Mouse (Mus musculus): ENCODE measurements around the gene Prpf39. TPM values are rescaled to one million over a fixed set of nuclear protein-coding genes. Genes with fewer than 3 reads are reported as not detected.

The Prpf39 gene
- 117 TPM for polyA plus RNA-seq (2014; fragmentation: Illumina TruSeq; extraction: RNeasy Lipid Tissue Mini Kit (QIAGEN cat#74804); ENCODE audit: low read depth, low replicate concordance)

GRCm38 (mm10) chr12:65036190-65036870 is at the start of gene Prpf39:
TSS of gene Prpf39 (plus strand) at chr12:65036333.

DNA sequence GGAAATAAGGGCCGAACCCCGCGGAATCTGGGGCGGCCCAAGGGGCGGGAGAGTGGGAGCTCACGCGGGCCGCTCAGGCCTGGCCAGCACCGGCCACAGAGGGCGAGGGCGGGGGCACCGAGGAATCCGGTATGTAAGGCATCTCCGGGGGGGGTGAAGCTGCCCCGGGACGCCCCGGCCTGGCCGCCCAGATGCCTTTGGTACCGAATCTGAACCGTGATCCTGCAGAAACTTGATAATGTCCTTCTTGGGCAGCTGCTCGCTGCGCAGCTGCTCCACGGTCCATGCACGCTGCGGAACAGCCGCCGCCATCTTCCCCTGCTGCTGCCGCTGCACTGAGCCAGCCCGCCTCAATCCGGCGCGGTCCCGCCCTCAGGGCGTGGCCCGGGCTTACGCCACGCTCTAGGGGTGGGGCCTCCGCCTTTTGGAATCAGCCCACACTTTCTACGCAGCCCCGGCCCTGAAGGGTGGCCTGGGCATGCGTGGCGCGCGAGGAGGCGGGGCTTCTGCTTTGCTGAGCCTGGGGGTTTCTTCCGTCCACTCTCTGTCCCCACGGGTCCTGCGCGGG is 37.6 kb downstream of the Prpf39 start, which contains the start of gene Fkbp3:
TSS of gene Fkbp3 (minus strand) at position 397 of the 568 bp plus-strand sequence.

DNA sequence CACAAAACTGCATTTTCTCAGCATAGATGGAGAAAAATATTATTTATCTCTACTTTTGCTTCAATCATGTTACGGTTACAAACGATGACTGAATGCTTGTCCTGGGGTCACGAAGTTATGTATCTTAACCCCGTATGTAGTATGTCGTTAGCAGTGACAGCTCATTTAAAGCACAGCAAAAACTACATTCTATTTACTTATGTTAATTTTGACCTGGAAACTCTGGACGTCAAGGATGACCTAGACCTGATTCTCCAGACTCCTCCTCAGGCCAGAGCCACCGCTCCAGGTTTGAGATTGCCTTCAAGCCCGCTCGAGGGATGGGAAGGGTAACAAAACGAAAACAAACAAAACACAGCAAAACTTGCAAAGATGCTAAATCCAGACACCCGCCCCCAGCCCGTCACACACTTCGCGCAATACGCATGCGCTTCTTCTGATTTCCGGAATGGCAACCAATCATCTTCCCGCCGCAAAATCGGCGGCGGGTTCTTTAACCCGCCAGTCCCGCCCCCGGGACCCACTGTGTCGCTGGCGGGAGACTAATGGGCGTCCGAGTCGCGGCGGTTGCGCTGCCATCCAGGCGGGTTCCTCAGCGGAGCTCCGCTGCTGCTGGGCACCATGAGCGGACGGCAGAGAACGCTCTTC is 39.1 kb downstream of the Prpf39 start, which contains the start of gene Fancm:
TSS of gene Fancm (plus strand) at position 519 of the 648 bp plus-strand sequence.

Other genes with a start within 250 kb of the Prpf39 start
- 26.1 TPM for gene Gm527, start 118.4 kb upstream of the Prpf39 start, polyA plus RNA-seq (2014; fragmentation: Illumina TruSeq; extraction: RNeasy Lipid Tissue Mini Kit (QIAGEN cat#74804); ENCODE audit: low read depth, low replicate concordance)
- 31.7 TPM for gene Klhl28, start 70.8 kb upstream of the Prpf39 start, polyA plus RNA-seq (2014; fragmentation: Illumina TruSeq; extraction: RNeasy Lipid Tissue Mini Kit (QIAGEN cat#74804); ENCODE audit: low read depth, low replicate concordance)
- 136 TPM for gene Togaram1, start 70.5 kb upstream of the Prpf39 start, polyA plus RNA-seq (2014; fragmentation: Illumina TruSeq; extraction: RNeasy Lipid Tissue Mini Kit (QIAGEN cat#74804); ENCODE audit: low read depth, low replicate concordance)
- gene Fkbp3, start 37.7 kb downstream of the Prpf39 start, polyA plus RNA-seq (2014; fragmentation: Illumina TruSeq; extraction: RNeasy Lipid Tissue Mini Kit (QIAGEN cat#74804); ENCODE audit: low read depth, low replicate concordance): 663 TPM
- gene Fancm, start 39.3 kb downstream of the Prpf39 start, polyA plus RNA-seq (2014; fragmentation: Illumina TruSeq; extraction: RNeasy Lipid Tissue Mini Kit (QIAGEN cat#74804); ENCODE audit: low read depth, low replicate concordance): 14.3 TPM
- gene Mis18bp1, start 136.3 kb downstream of the Prpf39 start, polyA plus RNA-seq (2014; fragmentation: Illumina TruSeq; extraction: RNeasy Lipid Tissue Mini Kit (QIAGEN cat#74804); ENCODE audit: low read depth, low replicate concordance): 5.7 TPM
- not detected for gene Wdr20rt, start 189.2 kb downstream of the Prpf39 start, polyA plus RNA-seq (2014; fragmentation: Illumina TruSeq; extraction: RNeasy Lipid Tissue Mini Kit (QIAGEN cat#74804); ENCODE audit: low read depth, low replicate concordance)